Mouse (Mus musculus) brain, embryonic 14.5 days (tissue): ENCODE measurements around the gene Alg12. TPM values are rescaled to one million over a fixed set of nuclear protein-coding genes. Genes with fewer than 3 reads are reported as not detected.

Experiments
- DNase-seq: peaks from one replicate; pipeline ENCODE4 v3.0.0-alpha.2; 2011; ENCODE audit warnings: low read depth
- CTCF ChIP-seq: fragments of 200-500 bp; IDR thresholded peaks from 2 replicates; pipeline ENCODE4 v1.5.1; 2012; ENCODE audit warnings: inconsistent platforms, mild to moderate bottlenecking, moderate library complexity, borderline replicate concordance; ENCODE audit not compliant: insufficient read depth, insufficient read length; ENCODE audit errors: extremely low read depth
- POLR2A ChIP-seq: fragments of 200-500 bp; IDR thresholded peaks from 2 replicates; pipeline ENCODE4 v1.6.1; 2012; ENCODE audit warnings: mild to moderate bottlenecking, inconsistent platforms, borderline replicate concordance; ENCODE audit not compliant: poor library complexity, insufficient read depth, insufficient read length, severe bottlenecking; ENCODE audit errors: extremely low read depth
- polyA plus RNA-seq: library from polyadenylated mRNA; depleted of rRNA; stranded (reverse); fragments of >200 nt; gene quantifications from 2 replicates; pipeline ENCODE4 v1.2.3, GENCODE M21; 2012

Gene Alg12
- polyA plus RNA-seq, 1 experiment, result 14.2 TPM

DNA sequence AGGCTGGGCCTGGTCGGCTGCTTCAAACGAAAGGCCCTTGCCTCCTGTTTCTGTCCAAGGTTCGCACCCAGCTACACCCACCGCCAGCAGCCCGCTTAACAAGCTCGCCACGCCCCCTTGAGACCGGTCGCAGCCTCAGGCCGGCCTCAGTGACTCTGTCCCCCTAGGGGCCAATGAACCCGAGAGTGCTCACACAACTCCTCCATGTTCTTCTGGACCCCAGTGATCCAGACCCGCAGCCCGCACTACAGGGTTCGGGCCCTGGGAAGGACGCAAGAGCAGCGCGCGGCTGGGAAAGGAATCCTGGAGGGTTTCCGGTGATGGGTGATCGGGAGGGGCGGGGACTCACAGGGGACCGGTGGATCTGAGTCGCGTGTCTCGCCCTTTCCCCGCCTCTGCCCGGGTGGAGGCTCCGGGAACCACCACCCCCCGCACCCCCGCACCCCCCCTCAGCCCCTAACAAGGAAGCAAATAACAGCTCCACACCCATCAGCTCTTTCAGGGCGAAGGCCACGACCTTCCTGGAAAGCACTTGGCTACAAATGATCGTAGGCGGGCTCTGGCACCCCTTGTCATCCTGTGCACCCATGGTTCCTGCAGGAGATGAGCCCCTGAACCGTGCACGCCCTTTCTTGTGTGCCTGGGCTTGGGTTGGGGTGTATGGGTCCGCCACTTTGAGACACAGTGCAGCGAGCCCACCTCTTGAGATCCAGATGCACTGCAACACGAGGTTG lies 18.2 kb upstream of the Alg12 start:
- peak; percentile 72 for DNase-seq

GRCm38 (mm10) chr15:88836571-88836970 lies 17.5 kb upstream of the Alg12 start:
- DNase-seq, result no peak

More for the DNA sequence above, 18.2 kb upstream of the Alg12 start:
- TF ChIP-seq CTCF (peak; percentile 11; the same call in 1 of the 2 replicates), POLR2A (no peak)

GRCm38 (mm10) chr15:88836031-88836430 lies 16.9 kb upstream of the Alg12 start:
- no peak for DNase-seq

More at GRCm38 (mm10) chr15:88836571-88836970, 17.5 kb upstream of the Alg12 start:
- no peak for TF ChIP-seq POLR2A
- no peak for TF ChIP-seq CTCF

DNA sequence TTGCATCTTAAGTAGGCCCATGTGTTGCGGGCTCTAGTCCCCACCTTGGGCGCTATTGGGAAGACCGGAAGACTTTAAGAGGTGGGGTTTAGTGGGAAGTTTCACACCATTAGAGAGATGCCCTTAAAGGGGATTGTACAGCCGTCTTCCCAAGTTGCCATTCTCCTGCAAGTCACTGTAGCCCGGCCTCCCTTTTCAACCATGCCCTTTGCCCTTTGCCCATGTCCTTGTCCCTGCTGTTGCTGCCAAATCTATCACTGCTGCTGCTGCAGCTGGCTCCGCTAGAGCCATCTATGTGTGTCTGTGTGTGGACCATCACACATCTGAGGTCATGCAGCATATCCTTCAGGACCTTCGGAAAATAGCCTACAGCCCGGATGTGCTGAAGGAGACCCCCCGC lies 13.4 kb upstream of the Alg12 start:
- TF ChIP-seq POLR2A, result no peak
- no peak for DNase-seq

More at GRCm38 (mm10) chr15:88836031-88836430, 16.9 kb upstream of the Alg12 start:
- TF ChIP-seq CTCF (0 out of 2 replicates have a peak, but pooled peaks have one; percentile 4), POLR2A (no peak)

DNA sequence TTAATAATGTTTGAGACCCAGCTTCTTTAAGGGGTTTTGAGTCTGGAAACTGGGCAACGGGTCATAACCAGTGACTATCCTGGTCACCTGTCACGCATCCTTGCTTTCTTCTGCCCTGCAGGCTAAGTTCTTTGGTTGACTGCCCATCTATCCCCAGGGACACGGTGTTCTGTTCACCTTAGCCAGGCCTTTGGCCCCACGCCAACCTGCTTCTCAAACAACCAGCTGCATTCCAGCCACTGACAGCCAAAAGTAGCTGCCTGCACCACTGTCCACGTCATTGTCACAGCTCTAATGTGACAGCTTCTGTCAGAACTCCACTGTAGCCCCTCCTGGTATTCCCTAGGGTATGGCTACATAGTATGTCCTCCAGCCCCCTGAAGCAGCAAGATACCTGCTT lies 12.4 kb upstream of the Alg12 start:
- TF ChIP-seq POLR2A, result no peak
- TF ChIP-seq CTCF, result no peak

DNA sequence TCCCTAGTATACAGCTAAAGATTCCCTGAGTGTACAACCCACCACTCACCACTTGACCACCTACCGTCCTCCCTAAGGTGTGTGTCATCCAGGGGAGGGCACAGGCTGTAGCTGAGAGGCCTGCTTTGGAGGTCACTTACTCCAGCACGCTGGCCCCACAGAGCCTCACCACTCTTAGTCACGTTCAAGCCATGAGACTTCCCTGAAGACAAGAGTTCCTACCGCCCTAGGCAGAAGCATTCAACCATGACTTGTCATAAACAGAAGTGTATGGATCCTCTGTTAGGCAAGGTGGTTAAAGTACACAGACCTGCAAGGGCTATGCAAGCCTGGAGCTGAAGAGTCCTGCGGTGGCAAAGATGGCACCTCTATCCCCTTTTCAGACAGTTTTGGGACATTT lies 11.6 kb upstream of the Alg12 start:
- TF ChIP-seq CTCF, result no peak
- no peak for TF ChIP-seq POLR2A

More for the DNA sequence above, 12.4 kb upstream of the Alg12 start:
- DNase-seq, result no peak

DNA sequence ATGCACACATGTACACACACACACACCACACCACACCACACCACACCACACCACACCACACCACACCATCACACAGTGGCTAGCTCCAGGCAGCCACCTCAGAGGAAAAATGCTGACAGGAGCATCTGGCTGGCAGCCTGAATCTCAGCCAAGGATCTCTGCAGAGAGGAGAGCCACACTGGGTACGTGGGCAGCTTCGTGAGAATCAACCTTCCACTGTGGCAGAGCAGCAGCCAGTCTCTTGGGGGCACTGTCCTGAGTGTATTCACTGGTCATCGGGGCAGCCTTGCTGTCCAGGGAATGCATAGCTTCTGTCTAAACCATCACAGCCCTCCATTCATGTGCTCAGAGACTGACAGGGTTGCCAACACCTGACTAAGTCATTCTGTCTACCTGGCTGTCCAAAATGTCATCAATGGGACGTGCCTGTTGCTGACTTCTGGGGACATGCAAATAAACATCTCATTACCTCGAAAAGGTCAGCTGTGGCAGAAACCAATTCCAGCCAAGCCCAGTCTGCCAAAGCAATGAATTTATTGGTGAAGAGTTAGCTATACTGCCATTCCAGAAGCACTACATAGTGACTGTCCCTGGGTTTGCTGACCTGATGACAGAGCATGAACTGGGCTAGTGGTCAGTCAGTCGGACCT lies 10.8 kb upstream of the Alg12 start:
- DNase-seq, result no peak

More for the DNA sequence above, 11.6 kb upstream of the Alg12 start:
- DNase-seq, result no peak

GRCm38 (mm10) chr15:88828800-88829705 lies 9.9 kb upstream of the Alg12 start:
- TF ChIP-seq POLR2A (no peak), CTCF (peak; percentile 89)
- peak; percentile 90 for DNase-seq

More for the DNA sequence above, 10.8 kb upstream of the Alg12 start:
- TF ChIP-seq CTCF, result no peak
- no peak for TF ChIP-seq POLR2A

DNA sequence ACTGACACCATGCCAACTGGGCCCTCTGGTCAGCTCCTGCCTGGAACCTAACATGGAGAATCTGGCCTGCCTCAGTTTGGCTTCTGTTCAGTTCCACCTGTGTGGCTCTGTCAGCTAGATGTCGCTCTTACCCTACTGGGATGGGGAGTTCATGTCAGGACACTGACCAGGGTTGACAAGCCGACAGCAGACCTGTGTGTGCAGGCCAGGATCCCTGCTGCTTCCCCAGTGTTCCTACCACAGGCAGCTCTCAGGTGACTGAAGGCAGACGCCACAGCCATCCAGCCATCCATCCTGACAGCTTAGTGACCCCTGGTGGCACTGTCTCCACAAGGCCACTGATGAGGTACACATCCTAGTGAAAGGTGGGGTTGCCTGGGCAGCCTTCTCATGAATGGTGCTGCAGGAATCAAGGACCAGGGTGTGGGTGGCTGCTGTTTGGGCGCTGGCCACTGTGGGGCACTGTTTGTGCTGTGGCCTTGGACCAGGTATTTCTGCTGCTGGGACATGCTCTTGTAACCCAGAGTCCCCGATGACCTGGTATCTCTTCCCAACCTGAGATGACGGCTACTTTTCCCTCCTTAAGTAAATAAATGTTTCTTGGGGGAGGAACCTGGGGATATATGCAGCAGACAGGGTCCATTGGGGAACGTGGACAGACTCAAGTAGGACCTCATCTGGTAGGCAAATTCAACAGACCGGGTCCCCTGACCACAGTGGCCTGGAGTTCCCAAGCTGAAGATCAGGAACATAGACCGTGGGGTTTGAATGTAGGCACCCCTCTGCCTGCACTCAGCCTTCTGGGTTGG lies 9.1 kb upstream of the Alg12 start:
- TF ChIP-seq POLR2A (no peak), CTCF (peak; percentile 73)

GRCm38 (mm10) chr15:88827466-88827865 lies 8.3 kb upstream of the Alg12 start:
- TF ChIP-seq POLR2A, result no peak
- DNase-seq, result no peak

More for the DNA sequence above, 9.1 kb upstream of the Alg12 start:
- peak; percentile 59 for DNase-seq

DNA sequence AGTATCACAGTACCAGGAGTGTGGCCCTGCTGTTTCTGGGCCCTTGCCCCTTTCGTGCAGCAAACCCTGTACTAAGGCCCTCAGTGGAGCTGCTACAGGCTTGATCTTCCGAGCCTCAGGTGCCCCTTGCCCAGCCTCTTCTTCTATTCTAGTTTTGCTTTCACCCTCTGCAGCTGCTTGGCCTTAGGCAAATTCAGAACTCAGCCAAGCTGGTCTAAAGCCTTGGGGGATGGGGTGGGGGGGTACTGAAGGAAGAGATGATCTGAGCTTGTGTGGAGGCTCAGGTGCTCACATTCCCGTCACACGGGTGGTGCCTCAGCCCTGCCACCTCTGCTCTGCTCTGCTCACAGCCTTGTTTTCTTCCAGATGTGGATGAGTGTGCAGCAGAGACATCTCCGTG lies 4.3 kb upstream of the Alg12 start:
- TF ChIP-seq CTCF (no peak), POLR2A (no peak)
- no peak for DNase-seq
